Mouse (Mus musculus) c-Kit-negative CD71-positive TER-119-positive erythroid progenitor cells, embryonic 14.5 days (primary cell): ENCODE measurements around the gene Wipf3.

Experiments
- DNase-seq: peaks from one replicate; pipeline ENCODE4 v3.0.0-alpha.2; 2013; ENCODE audit warnings: low read depth, low spot score

Wipf3 gene

GRCm38 (mm10) chr6:54432191-54432590 is 2.8 kb downstream of the Wipf3 start:
- no peak for DNase-seq

- no peak for DNase-seq
Observed at GRCm38 (mm10) chr6:54432806-54433545, 3.6 kb downstream of the Wipf3 start.

GRCm38 (mm10) chr6:54434171-54434570 is 4.8 kb downstream of the Wipf3 start:
- DNase-seq, result no peak

GRCm38 (mm10) chr6:54435663-54436062 is 6.3 kb downstream of the Wipf3 start:
- no peak for DNase-seq

GRCm38 (mm10) chr6:54436286-54436685 is 6.9 kb downstream of the Wipf3 start:
- no peak for DNase-seq

- no peak for DNase-seq
Observed at GRCm38 (mm10) chr6:54438510-54438909, 9.1 kb downstream of the Wipf3 start.

GRCm38 (mm10) chr6:54440658-54441057 is 11.3 kb downstream of the Wipf3 start:
- DNase-seq, result no peak

GRCm38 (mm10) chr6:54443657-54444056 is 14.3 kb downstream of the Wipf3 start:
- no peak for DNase-seq

- no peak for DNase-seq
Observed at GRCm38 (mm10) chr6:54444086-54444485, 14.7 kb downstream of the Wipf3 start.

- no peak for DNase-seq
Observed at GRCm38 (mm10) chr6:54445249-54445818, 15.9 kb downstream of the Wipf3 start.

GRCm38 (mm10) chr6:54447353-54447752 is 17.9 kb downstream of the Wipf3 start:
- DNase-seq, result no peak

- no peak for DNase-seq
Observed at GRCm38 (mm10) chr6:54459661-54460060, 30.3 kb downstream of the Wipf3 start.

GRCm38 (mm10) chr6:54460172-54460914 is 30.9 kb downstream of the Wipf3 start:
- DNase-seq, result no peak

GRCm38 (mm10) chr6:54460915-54461671 is 31.7 kb downstream of the Wipf3 start:
- no peak for DNase-seq

- no peak for DNase-seq
Observed at GRCm38 (mm10) chr6:54462766-54463165, 33.4 kb downstream of the Wipf3 start.

GRCm38 (mm10) chr6:54463701-54464458 is 34.5 kb downstream of the Wipf3 start:
- no peak for DNase-seq

- DNase-seq, result no peak
Observed at GRCm38 (mm10) chr6:54464926-54465325, 35.5 kb downstream of the Wipf3 start.

- DNase-seq, result no peak
Observed at GRCm38 (mm10) chr6:54467371-54467770, 38.0 kb downstream of the Wipf3 start.

GRCm38 (mm10) chr6:54471866-54472265 is 42.5 kb downstream of the Wipf3 start:
- DNase-seq, result no peak

- no peak for DNase-seq
Observed at GRCm38 (mm10) chr6:54472846-54473715, 43.7 kb downstream of the Wipf3 start.
